Mouse (Mus musculus) spleen, adult 2 months (tissue): ENCODE measurements around the gene Tcf20. TPM values are rescaled to one million over a fixed set of nuclear protein-coding genes. Genes with fewer than 3 reads are reported as not detected.

Experiments
- DNase-seq, 2 experiments: peaks; one replicate each; pipeline versions ENCODE4 v3.0.0 to v3.0.0-alpha.2; 2012 to 2021; ENCODE audit warnings: low spot score in 2 of 2, low read depth in 1 of 2
- H3K27ac ChIP-seq: fragments of 200-500 bp; 2 replicates; pipeline ENCODE4 v1.5.1; 2012; ENCODE audit warnings: low read length, inconsistent platforms; ENCODE audit not compliant: insufficient read depth
- H3K27me3 ChIP-seq: fragments of 200-500 bp; 2 replicates; pipeline ENCODE4 v1.6.1; 2012; ENCODE audit warnings: mild to moderate bottlenecking, moderate library complexity, low read length, inconsistent platforms; ENCODE audit not compliant: control insufficient read depth, insufficient read depth
- H3K36me3 ChIP-seq: fragments of 200-500 bp; 2 replicates; pipeline ENCODE4 v1.6.1; 2012; ENCODE audit warnings: mild to moderate bottlenecking, low read length, inconsistent platforms; ENCODE audit not compliant: control insufficient read depth, insufficient read depth
- H3K4me1 ChIP-seq: fragments of 200-500 bp; 2 replicates; pipeline ENCODE4 v1.6.1; 2011; ENCODE audit warnings: inconsistent platforms; ENCODE audit not compliant: control insufficient read depth, insufficient read depth, insufficient read length
- H3K4me3 ChIP-seq: fragments of 200-500 bp; 2 replicates; pipeline ENCODE4 v1.5.1; 2011; ENCODE audit warnings: mild to moderate bottlenecking, inconsistent platforms; ENCODE audit not compliant: insufficient read depth, insufficient read length; ENCODE audit errors: extremely low read depth
- CTCF ChIP-seq: fragments of 200-500 bp; IDR thresholded peaks from 2 replicates; pipeline ENCODE4 v1.5.1; 2011; ENCODE audit warnings: mild to moderate bottlenecking, inconsistent platforms; ENCODE audit not compliant: insufficient read depth, insufficient read length, insufficient replicate concordance; ENCODE audit errors: extremely low read depth
- POLR2A ChIP-seq: fragments of 200-500 bp; IDR thresholded peaks from 2 replicates; pipeline ENCODE4 v1.6.1; 2011; ENCODE audit warnings: low read depth, low read length, inconsistent platforms
- WGBS: fragments of 180-500 bp; shearing (Covaris S2); methylation state at CpG from one replicate; pipeline ENCODE4 v1.1.7; 2018; 5-methylcytosine and 5-hydroxymethylcytosine counted together
- polyA plus RNA-seq: library from polyadenylated mRNA; depleted of rRNA; stranded (reverse); fragments of >200 nt; gene quantifications from 2 replicates; pipeline ENCODE4 v1.2.3, GENCODE M21; 2012

Gene Tcf20
- polyA plus RNA-seq, 1 experiment: 21.4 TPM

- Histone ChIP-seq H3K27ac (no peak overlapping the region), H3K4me1 (peaks cover 26% of the 10 kb centered on the region), H3K4me3 (no peak overlapping the region), H3K27me3 (no peaks in the 10 kb centered on the region), H3K36me3 (no peaks in the 10 kb centered on the region)
- no peak for DNase-seq
- TF ChIP-seq CTCF (no peak), POLR2A (no peak)
- WGBS: 87% methylated on average over 7 of the region's 7 CpGs
Observed at GRCm38 (mm10) chr15:82995239-82995638, 7.6 kb upstream of the Tcf20 start.

- Histone ChIP-seq H3K4me1 (peaks cover 11% of the 10 kb centered on the region), H3K36me3 (no peaks in the 10 kb centered on the region), H3K27me3 (no peaks in the 10 kb centered on the region), H3K27ac (no peak overlapping the region), H3K4me3 (no peak overlapping the region)
- 53% methylated on average over 9 of the region's 9 CpGs for WGBS
- DNase-seq: no peak
- no peak for TF ChIP-seq CTCF
- no peak for TF ChIP-seq POLR2A
Observed at GRCm38 (mm10) chr15:82992911-82993310, 5.2 kb upstream of the Tcf20 start.

GRCm38 (mm10) chr15:82992079-82992783 is 4.6 kb upstream of the Tcf20 start:
- no peak for DNase-seq
- no peaks in the 10 kb centered on the region for H3K36me3 ChIP-seq
- no peak overlapping the region for H3K4me3 ChIP-seq
- H3K27me3 ChIP-seq: no peaks in the 10 kb centered on the region
- peaks cover 7% of the 10 kb centered on the region for H3K4me1 ChIP-seq
- TF ChIP-seq CTCF (no peak), POLR2A (no peak)
- 84% methylated on average over 13 of the region's 13 CpGs for WGBS
- no peak overlapping the region for H3K27ac ChIP-seq

- peaks cover 7% of the 10 kb centered on the region for H3K4me1 ChIP-seq
- no peak overlapping the region for H3K27ac ChIP-seq
- H3K4me3 ChIP-seq: no peak overlapping the region
- DNase-seq: no peak
- TF ChIP-seq CTCF (no peak), POLR2A (no peak)
- no peaks in the 10 kb centered on the region for H3K27me3 ChIP-seq
- no peaks in the 10 kb centered on the region for H3K36me3 ChIP-seq
- 87% methylated on average over 6 of the region's 6 CpGs for WGBS
Observed at GRCm38 (mm10) chr15:82989190-82989704, 1.6 kb upstream of the Tcf20 start.

- no peak for DNase-seq
- Histone ChIP-seq H3K27me3 (no peaks in the 10 kb centered on the region), H3K4me3 (peak overlapping the region; percentile 69), H3K4me1 (peaks cover 7% of the 10 kb centered on the region), H3K36me3 (no peaks in the 10 kb centered on the region), H3K27ac (no peak overlapping the region)
- WGBS: 4% methylated on average over 38 of the region's 38 CpGs
- TF ChIP-seq CTCF (no peak), POLR2A (no peak)
Observed at GRCm38 (mm10) chr15:82987014-82987731, 499 bp downstream of the Tcf20 start.

GRCm38 (mm10) chr15:82984574-82984973 is 3.1 kb downstream of the Tcf20 start:
- no peak for DNase-seq
- TF ChIP-seq POLR2A: no peak
- no peak for TF ChIP-seq CTCF
- H3K4me1 ChIP-seq: peaks cover 7% of the 10 kb centered on the region
- no peak overlapping the region for H3K27ac ChIP-seq
- no peaks in the 10 kb centered on the region for H3K36me3 ChIP-seq
- H3K27me3 ChIP-seq: no peaks in the 10 kb centered on the region
- no peak overlapping the region for H3K4me3 ChIP-seq
- WGBS: 90% methylated on average over 7 of the region's 7 CpGs
